Mouse (Mus musculus) liver, postnatal 0 days (tissue): ENCODE results near the gene Ghitm. TPM values are rescaled to one million over a fixed set of nuclear protein-coding genes. Genes with fewer than 3 reads are reported as not detected.

ENCODE experiments used
- ATAC-seq: fragments of 200-750 bp; cut with Nextera tagmentation; 2 replicates; pipeline ENCODE4 v1.8.0; 2017; ENCODE audit warnings: mild to moderate bottlenecking, moderate library complexity
- DNase-seq: peaks from one replicate; pipeline ENCODE4 v3.0.0-alpha.2; 2016
- H3K27ac ChIP-seq: fragments of 300-500 bp; sonication (generic); 2 replicates; pipeline ENCODE4 v1.5.1; 2014; ENCODE audit warnings: antibody characterized with exemption, moderate library complexity, mild to moderate bottlenecking, low read depth
- H3K27me3 ChIP-seq: fragments of 300-500 bp; sonication (generic); 2 replicates; pipeline ENCODE4 v1.6.1; 2014; ENCODE audit warnings: low read length, control low read depth, mixed read lengths; ENCODE audit not compliant: insufficient read depth
- H3K36me3 ChIP-seq: fragments of 300-500 bp; sonication (generic); replicated peaks from 2 replicates; pipeline ENCODE4 v1.6.1; 2014; ENCODE audit warnings: mild to moderate bottlenecking, control low read depth, low read length, moderate library complexity, mixed read lengths; ENCODE audit not compliant: insufficient read depth
- H3K4me1 ChIP-seq: fragments of 300-500 bp; sonication (generic); 2 replicates; pipeline ENCODE4 v1.6.1; 2014; ENCODE audit warnings: antibody characterized with exemption, mild to moderate bottlenecking, control low read depth; ENCODE audit not compliant: insufficient read depth
- H3K4me2 ChIP-seq: fragments of 300-500 bp; sonication (generic); 2 replicates; pipeline ENCODE4 v1.6.1; 2014; ENCODE audit warnings: low read depth, mild to moderate bottlenecking, low read length, moderate library complexity, mixed read lengths
- H3K4me3 ChIP-seq: fragments of 300-500 bp; sonication (generic); 2 replicates; pipeline ENCODE4 v1.5.1; 2014; ENCODE audit warnings: low read depth, low read length
- H3K9ac ChIP-seq: fragments of 300-500 bp; sonication (generic); replicated peaks from 2 replicates; pipeline ENCODE4 v1.6.1; 2014; ENCODE audit warnings: mild to moderate bottlenecking, moderate library complexity
- H3K9me3 ChIP-seq: fragments of 300-500 bp; sonication (generic); 2 replicates; pipeline ENCODE4 v1.6.1; 2016; ENCODE audit warnings: mild to moderate bottlenecking, control low read depth, low read length, mixed read lengths
- CTCF ChIP-seq: sonication (generic); IDR thresholded peaks from 2 replicates; pipeline ENCODE4 v1.5.1; 2016; ENCODE audit warnings: antibody characterized with exemption, low read depth
- EP300 ChIP-seq: IDR thresholded peaks from 2 replicates; pipeline ENCODE4 v1.6.1; 2016; ENCODE audit warnings: antibody characterized with exemption, low read depth, mild to moderate bottlenecking
- WGBS: fragments of 180-500 bp; shearing (Covaris S2); extraction: QIAGEN DNeasy Blood & Tissue Kit; methylation state at CpG from one replicate; pipeline ENCODE4 v1.1.7; 2014; ENCODE audit not compliant: insufficient replicate concordance; 5-methylcytosine and 5-hydroxymethylcytosine counted together
- polyA plus RNA-seq: library from polyadenylated mRNA; unstranded; fragments of >200 nt; fragmentation: Nextera tagmentation; extraction: Ambion mirVana; gene quantifications from 2 replicates; pipeline ENCODE4 v1.2.1, GENCODE M21; 2015

Ghitm gene
- polyA plus RNA-seq = 185 and 210 TPM in 2 replicates

DNA sequence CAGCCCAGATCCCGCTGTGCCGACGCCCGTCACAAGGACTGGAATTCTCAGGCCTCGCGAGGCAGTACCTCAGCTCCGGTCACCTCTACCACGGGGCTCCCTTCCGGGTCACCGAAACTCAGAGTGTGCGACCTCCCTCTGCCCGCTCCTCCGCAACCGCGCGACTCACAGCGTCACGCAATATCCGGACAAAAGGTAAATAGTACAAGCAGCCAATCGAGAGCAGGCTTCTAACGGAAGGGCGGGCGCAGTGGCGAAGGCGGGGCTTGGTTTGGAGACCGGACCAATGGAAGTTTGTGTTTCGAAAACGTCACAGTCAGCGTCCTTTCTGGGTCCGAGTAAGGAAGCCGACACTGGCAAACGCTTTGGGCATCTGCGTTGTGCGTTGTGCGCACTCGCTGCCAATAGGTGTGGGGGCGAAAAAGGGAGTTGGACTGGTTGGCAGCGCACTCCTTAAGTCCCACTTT, at the start of gene Ghitm:
Gene Ghitm (minus strand): TSS at position 146 of the 467 bp plus-strand sequence.
- ATAC-seq (peak; percentile 98), DNase-seq (peak; percentile 97)
- WGBS = 1% methylated on average over 38 of the region's 38 CpGs
- H3K36me3 ChIP-seq = peaks cover 29% of the 10 kb centered on the region
- peaks cover 4% of the 10 kb centered on the region for H3K4me1 ChIP-seq
- no peaks in the 10 kb centered on the region for H3K27me3 ChIP-seq
- TF ChIP-seq EP300 = peak; percentile 26; the same call in 1 of the 2 replicates
- no peak; the same call in 1 of the 2 replicates for TF ChIP-seq CTCF
- H3K4me2 ChIP-seq = peak within 1 kb of the TSS; percentile 75
- peak within 1 kb of the TSS; percentile 90 for H3K27ac ChIP-seq
- H3K4me3 ChIP-seq = peak within 1 kb of the TSS; percentile 83
- H3K9me3 ChIP-seq = no peaks in the 10 kb centered on the region
- peak within 1 kb of the TSS; percentile 82 for H3K9ac ChIP-seq

DNA sequence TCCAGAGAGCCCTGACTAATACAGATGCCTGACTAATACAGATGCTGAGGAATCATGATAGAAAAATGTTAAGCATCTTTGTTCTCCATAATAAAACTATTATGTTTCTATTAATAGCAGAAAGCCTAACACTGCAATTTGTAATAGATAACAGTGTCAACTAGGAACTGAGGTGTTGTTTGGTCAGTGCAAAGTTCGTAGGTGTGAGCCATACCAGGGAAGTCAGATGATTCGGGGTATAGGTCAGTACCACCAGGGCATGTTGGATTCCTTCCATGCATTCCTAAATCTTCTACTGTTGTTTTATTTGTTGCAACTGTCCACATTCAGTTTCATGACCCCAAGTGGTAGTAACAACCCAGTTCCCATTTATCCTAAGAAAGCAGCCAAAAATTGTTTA, 49.8 kb upstream of the Ghitm start:
- H3K4me1 ChIP-seq = no peaks in the 10 kb centered on the region
- no peak overlapping the region for H3K27ac ChIP-seq
- H3K36me3 ChIP-seq = no peaks in the 10 kb centered on the region
- ATAC-seq (no peak), DNase-seq (no peak)
- no peak overlapping the region for H3K9ac ChIP-seq
- H3K27me3 ChIP-seq = no peaks in the 10 kb centered on the region
- TF ChIP-seq EP300 (no peak), CTCF (no peak)
- H3K9me3 ChIP-seq = no peaks in the 10 kb centered on the region
- no peak overlapping the region for H3K4me3 ChIP-seq
- 73% methylated on average over 2 of the region's 2 CpGs for WGBS
- no peak overlapping the region for H3K4me2 ChIP-seq

DNA sequence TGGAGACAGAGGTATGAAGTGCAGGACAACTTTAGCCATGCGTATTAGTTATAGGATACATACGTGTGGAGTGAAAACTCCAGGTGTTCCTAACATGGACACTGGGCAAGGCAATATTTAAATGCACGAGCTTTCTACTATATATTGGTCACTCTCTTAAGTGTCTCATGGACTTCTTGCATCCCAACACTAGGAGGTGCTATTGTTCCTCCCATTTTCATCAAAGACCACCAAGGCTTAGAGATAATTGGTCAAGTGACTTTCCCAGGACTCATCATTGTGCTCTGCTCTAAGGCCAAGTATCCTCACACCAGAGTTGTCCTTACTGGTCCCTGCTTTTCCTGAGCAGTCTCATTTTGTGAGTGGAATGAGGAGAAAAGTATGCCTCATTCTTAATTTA, 39.4 kb upstream of the Ghitm start:
- H3K9me3 ChIP-seq = no peaks in the 10 kb centered on the region
- no peak for DNase-seq
- H3K9ac ChIP-seq = no peak overlapping the region
- no peaks in the 10 kb centered on the region for H3K4me1 ChIP-seq
- no peak overlapping the region for H3K4me3 ChIP-seq
- WGBS = 67% methylated on average over 3 of the region's 3 CpGs
- no peaks in the 10 kb centered on the region for H3K36me3 ChIP-seq
- no peak for ATAC-seq
- H3K27ac ChIP-seq = no peak overlapping the region
- H3K27me3 ChIP-seq = no peaks in the 10 kb centered on the region
- TF ChIP-seq EP300 (no peak), CTCF (peak; percentile 50)
- H3K4me2 ChIP-seq = no peak overlapping the region

DNA sequence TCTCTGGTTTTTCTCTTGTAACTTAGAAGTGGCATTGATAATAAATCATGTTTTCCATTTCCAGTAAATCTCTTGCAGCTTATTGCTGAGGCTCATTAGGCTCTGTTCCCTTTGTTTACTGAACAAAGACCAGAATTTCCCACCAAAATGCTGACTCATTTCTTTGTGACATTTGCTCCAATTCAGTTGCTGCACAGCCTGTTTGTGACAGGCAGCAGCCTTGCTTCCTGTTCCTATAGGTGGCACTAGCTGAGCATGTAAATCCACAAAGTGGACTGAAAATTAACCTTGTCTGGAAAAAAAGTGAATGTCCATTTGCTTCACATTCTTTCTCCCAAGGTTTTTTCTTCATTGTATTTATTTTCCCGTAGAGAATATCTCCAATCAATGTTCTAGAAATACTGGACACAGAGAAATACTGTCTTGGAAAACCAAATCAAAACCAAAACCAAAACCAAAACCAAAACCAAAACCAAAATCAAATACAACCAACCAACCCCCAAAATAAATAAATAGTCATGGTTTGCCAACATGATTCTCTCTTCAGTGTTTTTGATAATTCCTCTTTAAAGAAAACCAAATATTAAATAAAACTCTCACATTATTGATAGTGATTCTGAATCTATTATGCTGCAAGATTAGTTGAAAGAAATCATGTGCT, 30.3 kb upstream of the Ghitm start:
- DNase-seq = no peak
- H3K9ac ChIP-seq = no peak overlapping the region
- no peaks in the 10 kb centered on the region for H3K27me3 ChIP-seq
- TF ChIP-seq CTCF = peak; percentile 66
- TF ChIP-seq EP300 = no peak
- no peaks in the 10 kb centered on the region for H3K36me3 ChIP-seq
- no peaks in the 10 kb centered on the region for H3K9me3 ChIP-seq
- H3K27ac ChIP-seq = 0 out of 2 replicates have a peak overlapping the region, but pooled peaks have one; percentile 82
- WGBS = 55% methylated on average over 1 of the region's 1 CpGs
- H3K4me2 ChIP-seq = no peak overlapping the region
- no peak overlapping the region for H3K4me3 ChIP-seq
- peak; percentile 22; the same call in 1 of the 2 replicates for ATAC-seq
- H3K4me1 ChIP-seq = peaks cover 5% of the 10 kb centered on the region; the same call in 1 of the 2 replicates

DNA sequence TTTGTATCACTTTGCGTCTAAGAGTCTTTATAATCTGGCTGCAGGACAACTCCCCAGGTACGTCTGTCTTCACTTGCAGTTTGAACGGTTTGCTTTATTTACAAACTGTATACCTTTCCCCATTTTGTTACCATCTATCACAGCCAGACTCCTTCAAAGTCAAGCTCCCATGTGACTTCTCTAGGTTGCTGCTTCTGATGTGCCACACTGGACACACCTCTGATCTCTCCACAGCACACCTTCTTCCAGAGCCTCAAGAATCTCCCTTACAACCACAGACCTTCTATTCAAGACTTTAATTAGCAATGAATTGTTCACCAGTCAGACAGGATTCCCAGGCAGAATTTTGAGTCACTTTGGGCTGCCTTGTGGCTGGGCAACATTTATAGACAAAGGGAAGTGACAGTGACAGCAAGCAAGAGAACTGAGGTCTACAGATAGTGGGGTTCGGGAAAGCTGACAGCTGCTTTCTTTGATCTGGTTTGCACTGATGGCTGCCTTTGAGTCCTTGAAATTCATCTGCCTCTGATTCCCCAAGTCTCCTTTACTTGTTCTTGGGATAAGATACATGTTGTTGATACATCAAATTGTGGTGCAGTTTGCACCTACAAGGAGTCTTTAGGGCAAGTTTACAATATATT, 29.4 kb upstream of the Ghitm start:
- ATAC-seq (peak; percentile 31; the same call in 1 of the 2 replicates), DNase-seq (no peak)
- no peak overlapping the region for H3K4me3 ChIP-seq
- H3K36me3 ChIP-seq = no peaks in the 10 kb centered on the region
- H3K27ac ChIP-seq = peak overlapping the region; percentile 82; the same call in 1 of the 2 replicates
- no peak overlapping the region for H3K4me2 ChIP-seq
- TF ChIP-seq EP300 = peak; percentile 38; the same call in 1 of the 2 replicates
- TF ChIP-seq CTCF = no peak
- 0 out of 2 replicates have a peak, but pooled peaks cover 1% of the 10 kb centered on the region for H3K9me3 ChIP-seq
- WGBS = 62% methylated on average over 4 of the region's 4 CpGs
- H3K4me1 ChIP-seq = peaks cover 5% of the 10 kb centered on the region; the same call in 1 of the 2 replicates
- no peak overlapping the region for H3K9ac ChIP-seq
- H3K27me3 ChIP-seq = no peaks in the 10 kb centered on the region
